Mouse (Mus musculus) forebrain, embryonic 11.5 days (tissue): ENCODE results near the gene Apol11a. TPM values are rescaled to one million over a fixed set of nuclear protein-coding genes. Genes with fewer than 3 reads are reported as not detected.
"Not testable (repeated sequence)": the region's sequence is repeated elsewhere in the genome, so short reads cannot be mapped to it uniquely, and the experiment has no call there.

Source experiments
- ATAC-seq: fragments of 200-750 bp; cut with Nextera tagmentation; replicated peaks from 2 replicates; pipeline ENCODE4 v1.8.0; 2017; ENCODE audit warnings: moderate TSS enrichment; ENCODE audit not compliant: low FRiP score
- DNase-seq: peaks from one replicate; pipeline ENCODE4 v3.0.0-alpha.2; 2017; ENCODE audit warnings: low spot score
- H3K27ac ChIP-seq: fragments of 300-500 bp; sonication (generic); 2 replicates; pipeline ENCODE4 v1.5.1; 2014; ENCODE audit warnings: low read depth, low read length
- H3K27me3 ChIP-seq: fragments of 300-500 bp; sonication (generic); 2 replicates; pipeline ENCODE4 v1.6.1; 2014; ENCODE audit warnings: mild to moderate bottlenecking, low read length, mixed read lengths; ENCODE audit not compliant: control insufficient read depth, insufficient read depth
- H3K36me3 ChIP-seq: fragments of 300-500 bp; sonication (generic); 2 replicates; pipeline ENCODE4 v1.6.1; 2014; ENCODE audit warnings: mild to moderate bottlenecking, low read length, moderate library complexity, mixed read lengths; ENCODE audit not compliant: control insufficient read depth, insufficient read depth
- H3K4me1 ChIP-seq: fragments of 300-500 bp; sonication (generic); replicated peaks from 2 replicates; pipeline ENCODE4 v1.6.1; 2014; ENCODE audit warnings: low read length, mixed read lengths; ENCODE audit not compliant: control insufficient read depth, insufficient read depth
- H3K4me2 ChIP-seq: fragments of 300-500 bp; sonication (generic); 2 replicates; pipeline ENCODE4 v1.6.1; 2014; ENCODE audit warnings: low read depth, mild to moderate bottlenecking, low read length, moderate library complexity, mixed read lengths; ENCODE audit not compliant: severe bottlenecking
- H3K4me3 ChIP-seq: fragments of 300-500 bp; sonication (generic); 2 replicates; pipeline ENCODE4 v1.5.1; 2014; ENCODE audit warnings: low read depth, low read length
- H3K9ac ChIP-seq: fragments of 300-500 bp; sonication (generic); 2 replicates; pipeline ENCODE4 v1.6.1; 2014; ENCODE audit warnings: low read length
- H3K9me3 ChIP-seq: fragments of 300-500 bp; sonication (generic); 2 replicates; pipeline ENCODE4 v1.6.1; 2016; ENCODE audit warnings: low read length, mixed read lengths; ENCODE audit not compliant: control insufficient read depth
- WGBS: fragments of 180-500 bp; shearing (Covaris S2); extraction: QIAGEN DNeasy Blood & Tissue Kit; methylation state at CpG from one replicate; pipeline ENCODE4 v1.1.7; 2014; 5-methylcytosine and 5-hydroxymethylcytosine counted together
- polyA plus RNA-seq: library from polyadenylated mRNA; unstranded; fragments of >200 nt; fragmentation: Nextera tagmentation; extraction: Ambion mirVana; gene quantifications from 2 replicates; pipeline ENCODE4 v1.2.1, GENCODE M21; 2014

The Apol11a gene
- polyA plus RNA-seq: not detected in 2 replicates

GRCm38 (mm10) chr15:77507966-77508365 is at the start of gene Apol11a:
Gene Apol11a (plus strand): TSS chr15:77508271.
- DNase-seq, ATAC-seq, H3K9ac ChIP-seq: not testable (repeated sequence)

DNA sequence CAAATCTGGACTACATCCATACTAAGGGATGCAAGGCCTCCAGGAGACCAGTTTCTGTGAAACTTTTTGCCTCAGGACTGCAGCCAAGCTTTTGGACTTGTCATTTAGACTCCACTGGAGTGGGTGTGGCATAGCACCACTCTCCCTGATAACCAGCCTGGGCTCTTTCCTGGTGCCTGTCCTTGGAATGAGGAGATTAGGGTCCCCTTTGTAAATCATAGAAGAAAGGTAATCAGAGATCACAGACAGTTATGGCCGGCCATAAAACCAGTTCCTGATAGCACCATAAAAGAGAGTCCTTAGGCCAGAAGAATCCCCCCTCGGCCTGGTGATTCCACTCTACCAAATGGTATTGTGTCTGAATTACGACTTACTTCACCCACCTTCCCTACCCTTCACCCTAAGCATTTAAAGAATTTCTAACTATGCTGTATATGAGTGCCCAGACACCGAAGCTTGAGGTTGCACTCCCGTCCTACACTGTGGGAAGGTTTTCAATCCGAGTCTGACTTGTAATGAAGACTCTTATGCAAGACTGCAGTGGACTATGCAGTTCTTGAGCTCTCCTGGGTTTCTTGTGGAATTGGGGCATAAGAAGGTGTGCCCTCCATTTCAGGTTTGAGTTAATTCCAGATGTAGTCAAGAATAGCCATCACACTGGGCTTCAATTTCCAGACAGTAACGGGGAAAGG is 33.2 kb upstream of the Apol11a start:
- H3K4me1 ChIP-seq, H3K27me3 ChIP-seq, H3K9me3 ChIP-seq, ATAC-seq, H3K4me2 ChIP-seq, H3K4me3 ChIP-seq, H3K36me3 ChIP-seq, H3K27ac ChIP-seq, DNase-seq, H3K9ac ChIP-seq: not testable (repeated sequence)
- 85% methylated on average over 7 of the region's 7 CpGs for WGBS

More at GRCm38 (mm10) chr15:77507966-77508365, at the start of gene Apol11a:
- H3K4me3 ChIP-seq, H3K9me3 ChIP-seq, H3K4me1 ChIP-seq, H3K27me3 ChIP-seq, H3K4me2 ChIP-seq, H3K36me3 ChIP-seq, H3K27ac ChIP-seq: not testable (repeated sequence)

GRCm38 (mm10) chr15:77476693-77477092 is 31.4 kb upstream of the Apol11a start, which contains the start of gene Apol10a:
Gene Apol10a (plus strand): TSS chr15:77477047.
- not testable (repeated sequence) for DNase-seq, H3K9me3 ChIP-seq, H3K4me3 ChIP-seq, H3K4me2 ChIP-seq, ATAC-seq, H3K4me1 ChIP-seq, H3K27me3 ChIP-seq, H3K27ac ChIP-seq, H3K9ac ChIP-seq, H3K36me3 ChIP-seq
- 83% methylated on average over 2 of the region's 2 CpGs for WGBS

- WGBS: 78% methylated on average over 4 of the region's 4 CpGs
- Histone ChIP-seq H3K27ac (no peak overlapping the region), H3K27me3 (no peaks in the 10 kb centered on the region), H3K4me2 (no peak overlapping the region), H3K9ac (no peak overlapping the region), H3K4me1 (no peaks in the 10 kb centered on the region), H3K36me3 (no peaks in the 10 kb centered on the region), H3K9me3 (no peaks in the 10 kb centered on the region), H3K4me3 (no peak overlapping the region)
- DNase-seq: no peak
- ATAC-seq: no peak
Observed at GRCm38 (mm10) chr15:77482140-77482794, 25.8 kb upstream of the Apol11a start.

GRCm38 (mm10) chr15:77493181-77493580 is 14.9 kb upstream of the Apol11a start:
- ATAC-seq, H3K27me3 ChIP-seq, H3K9me3 ChIP-seq, H3K4me3 ChIP-seq, H3K4me2 ChIP-seq, H3K9ac ChIP-seq, H3K27ac ChIP-seq, DNase-seq, H3K36me3 ChIP-seq, H3K4me1 ChIP-seq: not testable (repeated sequence)
- no CpG with 5 or more reads among the region's 1 CpGs for WGBS

- not testable (repeated sequence) for H3K27me3 ChIP-seq, H3K27ac ChIP-seq, H3K36me3 ChIP-seq, H3K9ac ChIP-seq, H3K4me2 ChIP-seq, ATAC-seq, DNase-seq, H3K4me1 ChIP-seq, H3K9me3 ChIP-seq, H3K4me3 ChIP-seq
- 91% methylated on average over 1 of the region's 1 CpGs for WGBS
Observed at GRCm38 (mm10) chr15:77494694-77495093, 13.4 kb upstream of the Apol11a start.

GRCm38 (mm10) chr15:77520596-77520995 is 12.5 kb downstream of the Apol11a start:
- not testable (repeated sequence) for DNase-seq, ATAC-seq, H3K4me3 ChIP-seq, H3K4me1 ChIP-seq, H3K9me3 ChIP-seq, H3K9ac ChIP-seq, H3K4me2 ChIP-seq, H3K27me3 ChIP-seq, H3K36me3 ChIP-seq, H3K27ac ChIP-seq
- 76% methylated on average over 4 of the region's 4 CpGs for WGBS

DNA sequence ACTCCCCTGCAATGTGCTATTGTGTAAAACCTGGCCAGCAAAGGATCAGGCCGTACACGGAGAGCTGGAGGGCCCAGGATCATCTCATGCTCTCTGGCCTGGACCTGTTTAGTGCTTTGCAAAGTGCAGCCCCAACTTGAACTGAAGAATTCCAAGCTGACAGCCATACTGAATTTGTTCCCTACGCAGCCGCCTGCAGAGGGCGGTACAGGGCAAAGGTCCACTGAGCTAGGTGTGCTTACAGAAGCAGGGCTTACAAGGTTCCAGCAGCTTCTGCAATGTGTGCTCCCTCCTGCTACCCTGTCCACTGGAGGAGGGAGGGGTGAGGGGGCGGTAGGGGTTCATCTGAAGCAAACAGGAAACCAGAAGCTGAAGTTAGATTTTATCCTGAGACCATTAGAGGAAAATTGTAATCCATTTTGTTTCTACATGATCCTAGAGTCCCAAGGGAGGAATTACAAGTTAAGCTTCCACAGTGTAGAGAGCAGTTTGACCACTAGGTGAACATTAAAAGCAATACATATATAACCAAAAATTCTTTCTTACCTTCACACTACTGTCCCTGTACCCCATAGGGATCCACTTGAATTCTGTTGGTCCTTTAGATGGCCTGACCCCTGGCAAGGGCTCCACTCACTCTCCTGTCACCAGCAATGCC is 15.2 kb downstream of the Apol11a start:
- H3K9ac ChIP-seq, ATAC-seq, H3K36me3 ChIP-seq, H3K9me3 ChIP-seq, H3K27me3 ChIP-seq, H3K4me3 ChIP-seq, H3K4me2 ChIP-seq, H3K4me1 ChIP-seq, H3K27ac ChIP-seq: not testable (repeated sequence)
- 16% methylated on average over 6 of the region's 6 CpGs for WGBS
- peak; percentile 78 for DNase-seq
